Mouse (Mus musculus) CH12.LX (cell line): ENCODE results near the gene Scrt2.

ENCODE experiments used
- CTCF ChIP-seq, 2 experiments: IDR thresholded peaks in 1 of 2; conservative IDR thresholded peaks in 1 of 2; 2 replicates each; pipeline ENCODE4 v1.5.1; 2011 to 2012; ENCODE audit warnings: low read depth in 2 of 2, low read length in 2 of 2, improper control_type of control experiment in 1 of 2, inconsistent platforms in 1 of 2, mild to moderate bottlenecking in 1 of 2, moderate library complexity in 1 of 2
- E2F4 ChIP-seq: IDR thresholded peaks from 2 replicates; pipeline ENCODE4 v1.6.1; 2011; ENCODE audit warnings: low read depth, low read length, improper control_type of control experiment; ENCODE audit not compliant: insufficient replicate concordance
- ELF1 ChIP-seq: IDR thresholded peaks from 2 replicates; pipeline ENCODE4 v1.6.1; 2014; ENCODE audit warnings: low read depth, mild to moderate bottlenecking, inconsistent platforms, low read length, improper control_type of control experiment
- GABPA ChIP-seq: IDR thresholded peaks from 2 replicates; pipeline ENCODE4 v1.6.1; 2012; ENCODE audit warnings: low read depth, low read length, improper control_type of control experiment, inconsistent platforms; ENCODE audit not compliant: insufficient replicate concordance
- MAZ ChIP-seq: IDR thresholded peaks from 2 replicates; pipeline ENCODE4 v1.6.1; 2012; ENCODE audit warnings: low read depth, mild to moderate bottlenecking, inconsistent platforms, low read length, improper control_type of control experiment, moderate library complexity
- MYC ChIP-seq: IDR thresholded peaks from 2 replicates; pipeline ENCODE4 v1.6.1; 2011; ENCODE audit warnings: low read depth, mild to moderate bottlenecking, improper control_type of control experiment, low read length
- NELFE ChIP-seq: IDR thresholded peaks from 2 replicates; pipeline ENCODE4 v1.6.1; 2011; ENCODE audit warnings: low read depth, low read length, improper control_type of control experiment
- NRF1 ChIP-seq: IDR thresholded peaks from 2 replicates; pipeline ENCODE4 v1.6.1; 2014; ENCODE audit warnings: low read depth, mild to moderate bottlenecking, inconsistent platforms, low read length, improper control_type of control experiment, moderate library complexity
- POLR2A ChIP-seq: IDR thresholded peaks from 2 replicates; pipeline ENCODE4 v1.6.1; 2011; ENCODE audit warnings: low read depth, mild to moderate bottlenecking, improper control_type of control experiment, low read length
- TCF12 ChIP-seq: IDR thresholded peaks from 2 replicates; pipeline ENCODE4 v1.6.1; 2014; ENCODE audit warnings: low read depth, mild to moderate bottlenecking, inconsistent platforms, low read length, improper control_type of control experiment
- USF1 ChIP-seq: IDR thresholded peaks from 2 replicates; pipeline ENCODE4 v1.6.1; 2014; ENCODE audit warnings: low read depth, mild to moderate bottlenecking, inconsistent platforms, low read length, improper control_type of control experiment
- ZKSCAN1 ChIP-seq: IDR thresholded peaks from 2 replicates; pipeline ENCODE4 v1.6.1; 2012; ENCODE audit warnings: low read depth, inconsistent platforms, low read length, improper control_type of control experiment, borderline replicate concordance

DNA sequence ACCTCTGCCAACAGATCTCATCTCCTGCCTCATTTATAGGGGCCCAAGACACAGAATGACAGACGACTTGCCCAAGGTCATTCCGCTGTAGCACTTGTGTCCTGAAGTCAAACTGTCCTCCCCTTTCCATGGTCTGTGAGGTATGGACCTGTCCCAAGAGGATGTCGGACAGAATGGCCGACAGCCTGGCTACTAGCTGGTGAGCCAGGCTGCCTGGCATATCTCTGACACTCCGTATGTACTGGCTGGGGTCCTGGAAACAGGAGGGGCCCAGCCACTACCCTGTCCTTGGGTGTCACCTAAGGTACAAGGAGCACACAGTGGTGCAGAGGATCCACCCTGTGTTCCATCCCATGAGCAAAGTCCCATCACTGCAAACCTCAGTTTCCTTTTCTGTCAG, 9.2 kb downstream of the Scrt2 start:
- no peak for TF ChIP-seq MAZ
- TF ChIP-seq POLR2A = no peak
- TF ChIP-seq GABPA = no peak
- no peak for TF ChIP-seq TCF12
- TF ChIP-seq NELFE = no peak
- TF ChIP-seq CTCF (conservative IDR thresholded peaks at IDR 0.05 in 1 of 2, IDR thresholded peaks at IDR 0.05 in 1 of 2; ENCODE audit: low read depth in 2 of 2, low read length in 2 of 2) = no peak
- TF ChIP-seq E2F4 = no peak
- no peak for TF ChIP-seq MYC
- TF ChIP-seq USF1 = no peak
- TF ChIP-seq ELF1 = no peak
- TF ChIP-seq ZKSCAN1 = no peak
- TF ChIP-seq NRF1 = no peak
